Mouse (Mus musculus): ENCODE measurements at regions not wholly inside any gene's neighbourhood (a gene's known extent, or its start where the extent isn't known, plus 50 kb on each side); places are given as distances from the start of the nearest gene placed in this dataset. TPM values are rescaled to one million over a fixed set of nuclear protein-coding genes. Genes with fewer than 3 reads are reported as not detected.
"Not testable (repeated sequence)": the region's sequence is repeated elsewhere in the genome, so short reads cannot be mapped to it uniquely, and the experiment has no call there.

- DNase-seq (ENCODE audit: low spot score in 2 of 2) = no peak
Measured at GRCm38 (mm10) chr19:35247531-35247930, 325.4 kb downstream of the Kif20b start.

GRCm38 (mm10) chr19:35258634-35259033 lies 336.5 kb downstream of the Kif20b start:
- DNase-seq (ENCODE audit: low spot score in 2 of 2); intact Hi-C loops (cut with DNase I): not testable (repeated sequence)

More at GRCm38 (mm10) chr19:35247531-35247930, 325.4 kb downstream of the Kif20b start:
- intact Hi-C loops (cut with DNase I) = no loop called here

DNA sequence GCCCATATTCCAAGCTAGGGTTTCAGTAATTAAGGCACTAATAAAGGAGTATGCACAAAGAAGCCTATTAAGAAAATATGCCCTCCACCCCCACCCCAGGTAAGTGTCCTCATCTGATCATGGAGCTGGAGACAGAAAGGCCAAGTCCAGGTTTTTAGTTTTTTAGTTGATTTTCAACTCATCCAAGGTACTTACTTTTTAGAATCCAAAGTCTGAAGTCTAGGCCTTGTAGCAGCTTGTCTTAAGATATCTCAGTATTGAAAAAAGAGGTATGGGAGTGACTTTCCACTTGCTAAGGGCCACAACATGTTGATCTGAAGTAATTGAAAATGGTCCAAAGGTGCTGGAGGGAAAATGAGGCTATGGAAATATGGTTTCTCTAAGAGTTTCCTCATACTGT lies 340.9 kb downstream of the Kif20b start:
- DNase-seq (ENCODE audit: low spot score in 2 of 2) = no peak

GRCm38 (mm10) chr19:35278395-35278794 lies 356.2 kb downstream of the Kif20b start:
- no peak for DNase-seq (ENCODE audit: low spot score in 2 of 2)
- intact Hi-C loops (cut with DNase I) = no loop called here

More for the DNA sequence above, 340.9 kb downstream of the Kif20b start:
- intact Hi-C loops (cut with DNase I) = no loop called here

DNA sequence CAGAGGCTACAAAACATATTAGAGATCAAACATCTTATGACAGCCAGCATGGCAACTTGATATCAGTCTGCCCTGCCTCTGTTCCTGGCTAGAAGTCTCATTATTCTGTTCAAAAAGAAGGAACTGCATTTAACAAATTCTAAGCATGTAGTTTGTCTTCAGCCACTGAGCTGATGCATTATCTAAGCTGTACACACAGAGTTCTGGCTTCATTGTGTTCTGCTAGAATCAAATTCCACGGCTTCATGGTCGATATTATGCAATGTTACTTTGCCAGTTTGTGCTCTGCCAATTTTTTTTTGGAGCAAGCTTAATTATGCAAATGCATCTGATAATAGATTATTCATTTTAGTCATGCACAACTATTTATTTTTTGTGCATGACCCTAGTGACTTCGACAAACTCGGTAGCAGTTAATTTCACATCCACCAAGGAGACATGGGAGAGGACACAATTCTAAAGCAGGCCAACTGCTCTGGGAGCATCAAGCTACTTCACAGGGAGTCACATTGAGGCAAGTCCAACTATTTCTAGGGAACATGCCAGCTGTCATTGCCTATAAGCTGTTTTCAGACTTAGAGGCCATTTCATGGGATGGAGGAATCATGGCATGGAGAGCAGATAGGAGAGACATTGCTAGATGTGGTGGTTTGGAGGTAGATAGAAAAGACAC lies 360.8 kb downstream of the Kif20b start:
- DNase-seq (ENCODE audit: low spot score in 2 of 2) = no peak
- intact Hi-C loops (cut with DNase I) = no loop called here

DNA sequence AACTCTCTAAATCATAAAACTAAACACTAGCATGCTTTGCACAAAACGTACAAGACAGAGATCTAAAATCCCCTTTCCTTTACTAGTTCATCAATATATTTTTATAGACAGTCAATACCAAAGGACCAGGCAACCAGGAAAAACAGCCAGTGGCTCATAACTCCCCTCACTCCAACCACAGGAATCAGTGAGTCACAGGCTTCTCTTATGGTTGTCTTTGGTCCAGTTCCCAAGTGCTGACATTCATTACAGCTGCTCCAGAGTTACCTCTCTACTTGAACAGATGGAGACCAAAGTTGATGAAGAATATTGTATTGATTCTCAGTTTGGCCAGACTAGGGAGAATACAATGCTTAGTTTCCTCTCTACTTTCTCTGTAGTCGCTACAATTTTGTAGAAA lies 376.7 kb downstream of the Kif20b start:
- no peak for DNase-seq (ENCODE audit: low spot score in 2 of 2)
- intact Hi-C loops (cut with DNase I) = no loop called here

DNA sequence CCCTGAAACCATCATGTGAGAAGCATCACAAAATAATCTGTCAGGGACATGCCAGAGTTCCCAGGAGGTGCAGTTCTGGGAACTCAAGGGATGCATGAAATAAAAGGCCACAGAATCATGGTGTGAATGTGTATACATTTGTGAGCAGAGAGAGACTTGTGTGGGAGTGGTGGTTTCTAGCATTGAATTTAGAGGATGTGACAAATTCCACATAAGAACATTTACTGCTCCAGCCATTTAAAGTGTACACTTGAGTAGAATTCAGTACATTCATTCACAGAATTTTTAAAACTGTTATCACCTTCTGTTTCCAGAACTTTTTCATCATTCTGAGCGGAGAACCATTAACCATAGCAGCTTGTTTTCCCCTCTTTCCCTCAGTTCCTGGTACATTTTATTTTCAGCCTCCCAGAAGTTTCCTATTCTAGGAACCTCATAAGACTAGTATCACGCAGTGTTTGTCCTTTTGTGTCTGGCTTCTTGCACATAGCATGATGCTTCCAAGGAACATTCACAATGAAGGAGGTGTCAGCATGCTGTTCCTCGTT lies 380.6 kb downstream of the Kif20b start:
- DNase-seq (ENCODE audit: low spot score in 2 of 2) = no peak
- intact Hi-C loops (cut with DNase I) = no loop called here

Small RNA genes in the stretch of these regions (microRNA-seq; reads per million reads assigned to microRNA genes)
- not detected for gene Gm23075

Data from left cerebral cortex, postnatal 36 days (tissue).